Mouse (Mus musculus): ENCODE results near the gene Ly6g5c.
A peak's percentile ranks its signal among the peaks of the same experiment; 100 is the strongest.

DNA sequence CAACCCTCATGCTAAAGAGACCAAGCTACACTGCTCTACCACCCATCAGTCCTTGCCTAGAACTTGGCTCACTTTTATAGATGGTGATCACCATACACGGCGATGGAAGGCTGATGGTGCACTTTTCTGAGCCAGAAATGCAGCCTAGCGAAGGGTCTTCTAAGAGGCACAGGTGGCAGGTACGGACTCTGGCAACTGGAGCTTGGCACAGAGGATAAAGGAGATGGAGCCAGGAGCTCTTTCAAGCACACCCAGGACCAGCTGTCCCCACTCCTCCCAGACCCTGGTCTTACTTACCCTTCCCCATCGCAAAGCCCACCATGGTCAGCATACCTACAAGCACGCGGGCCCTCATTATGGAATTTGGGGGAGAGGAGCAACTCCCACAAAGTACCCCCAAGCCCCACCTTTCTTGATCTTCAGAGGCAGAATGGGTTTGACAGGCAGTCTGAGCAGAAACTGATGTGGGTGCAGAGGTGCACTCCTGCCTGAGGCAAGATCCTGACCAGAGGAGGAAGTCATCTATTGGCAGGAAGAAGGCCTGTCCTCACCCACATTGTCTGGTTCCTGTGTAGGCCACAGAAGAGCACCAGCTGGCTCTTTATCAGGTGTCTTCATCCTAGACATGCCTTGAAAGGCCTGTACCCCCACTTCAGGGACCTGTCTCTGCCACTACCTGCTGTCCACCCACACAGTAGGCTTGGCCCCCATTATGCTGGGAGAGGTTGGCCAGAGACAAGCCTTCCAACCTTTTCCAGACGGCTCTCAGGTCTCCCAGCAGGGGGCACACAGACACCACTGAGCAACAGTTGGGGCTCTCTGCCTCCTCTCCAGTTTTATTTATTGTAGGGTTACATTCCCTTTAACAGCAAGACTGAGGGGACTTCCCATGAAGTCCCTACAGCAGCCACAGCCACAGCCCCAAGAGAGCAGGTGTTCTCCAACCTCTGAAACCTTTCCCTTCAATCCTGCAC is 7.3 kb downstream of the Ly6g5c start, which contains the start of gene Ly6g5b:
- TF ChIP-seq EP300 (IDR thresholded peaks at IDR 0.05; ENCODE audit: insufficient read depth, low read depth, low read length), result no peak
- peak; percentile 56 for TF ChIP-seq CTCF (IDR thresholded peaks at IDR 0.05)
- no peak for TF ChIP-seq POLR2A (IDR thresholded peaks at IDR 0.05; ENCODE audit: insufficient read depth, low read depth, low read length)

Data from heart, adult 2 months (tissue).